Mouse (Mus musculus) brain, adult 2 months (tissue): ENCODE results near the gene Hist1h4h.

Experiments
- DNase-seq: peaks from one replicate; pipeline ENCODE4 v3.0.0; 2011; ENCODE audit warnings: low read depth, low spot score

The Hist1h4h gene

GRCm38 (mm10) chr13:23510127-23510526 lies 20.7 kb upstream of the Hist1h4h start:
- DNase-seq, result no peak

- DNase-seq, result no peak
Measured at GRCm38 (mm10) chr13:23513517-23513916, 17.3 kb upstream of the Hist1h4h start.

- no peak for DNase-seq
Measured at GRCm38 (mm10) chr13:23515281-23515680, 15.6 kb upstream of the Hist1h4h start.

- DNase-seq, result no peak
Measured at GRCm38 (mm10) chr13:23515826-23516620, 14.8 kb upstream of the Hist1h4h start.

GRCm38 (mm10) chr13:23516822-23517602 lies 13.8 kb upstream of the Hist1h4h start:
- peak; percentile 83 for DNase-seq

- peak; percentile 88 for DNase-seq
Measured at GRCm38 (mm10) chr13:23517603-23518294, 13.1 kb upstream of the Hist1h4h start.

GRCm38 (mm10) chr13:23518295-23518603 lies 12.6 kb upstream of the Hist1h4h start:
- DNase-seq, result no peak

- peak; percentile 79 for DNase-seq
Measured at GRCm38 (mm10) chr13:23518885-23519284, 12.0 kb upstream of the Hist1h4h start.

GRCm38 (mm10) chr13:23519416-23519815 lies 11.4 kb upstream of the Hist1h4h start:
- DNase-seq, result peak; percentile 78

- DNase-seq, result peak; percentile 85
Measured at GRCm38 (mm10) chr13:23521703-23522102, 9.1 kb upstream of the Hist1h4h start.

GRCm38 (mm10) chr13:23523976-23524375 lies 6.9 kb upstream of the Hist1h4h start:
- DNase-seq, result no peak

- DNase-seq, result peak; percentile 91
Measured at GRCm38 (mm10) chr13:23524654-23525053, 6.2 kb upstream of the Hist1h4h start.

- no peak for DNase-seq
Measured at GRCm38 (mm10) chr13:23525901-23526300, 4.9 kb upstream of the Hist1h4h start.

GRCm38 (mm10) chr13:23526312-23526711 lies 4.5 kb upstream of the Hist1h4h start:
- peak; percentile 96 for DNase-seq

- DNase-seq, result no peak
Measured at GRCm38 (mm10) chr13:23529005-23529404, 1.8 kb upstream of the Hist1h4h start.

GRCm38 (mm10) chr13:23529480-23530165 lies 1.2 kb upstream of the Hist1h4h start:
- no peak for DNase-seq

- peak; percentile 68 for DNase-seq
Measured at GRCm38 (mm10) chr13:23530181-23530900, 509 bp upstream of the Hist1h4h start.

- DNase-seq, result no peak
Measured at GRCm38 (mm10) chr13:23532262-23533075, 1.6 kb downstream of the Hist1h4h start.

GRCm38 (mm10) chr13:23533560-23534367 lies 2.9 kb downstream of the Hist1h4h start, which contains the start of gene Hist1h2af:
Gene Hist1h2af, plus strand, starts transcription at chr13:23533906.
- peak; percentile 95 for DNase-seq
